In the genomic region with DNA sequence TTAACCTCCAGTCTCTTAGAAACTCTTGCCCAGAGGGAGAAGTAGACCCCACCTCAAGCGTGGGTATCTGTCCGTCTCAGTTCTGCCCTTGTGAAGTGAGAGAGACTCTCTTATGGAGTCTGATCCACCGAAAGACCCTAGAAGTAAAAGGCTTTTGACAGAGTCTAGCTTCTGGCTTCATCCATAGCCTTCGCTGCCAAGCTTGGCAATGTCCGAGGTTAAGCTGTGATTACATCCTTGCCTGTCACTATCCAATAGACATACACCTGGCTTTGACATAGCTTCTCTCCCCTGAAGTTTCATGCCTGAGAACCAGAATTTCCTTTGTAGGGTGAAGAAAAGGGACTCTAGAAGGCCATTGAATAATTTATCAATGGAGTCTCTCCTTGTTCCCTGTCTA, we compare ENCODE assay signal across 29 mouse cellular contexts.
"Had no signal": no experiment of that assay in that cellular context is flagged by ENCODE, and none has a peak within 500 bp of the region (broad histone marks: within the 10 kb centered on the region; RNA-seq: fewer than 3 reads in every experiment).

No protein-coding gene starts in this region.

- DNase-seq: heart, postnatal 10 days; heart, postnatal 14 days; heart, postnatal 36 days; heart, postnatal 4 days; kidney, adult 11 months; kidney, adult 18-20 months; kidney, adult 2 months; kidney, adult 8-10 months; kidney, adult 9 months; kidney, postnatal 10 days; kidney, postnatal 14 days; kidney, postnatal 25 days; kidney, postnatal 36 days; kidney, postnatal 4 days; layer of hippocampus, adult 9-11 months; layer of hippocampus, postnatal 36 days had no signal

- H3K36me3 ChIP-seq: heart, embryonic 13.5 days; heart, embryonic 15.5 days; hindbrain, embryonic 10.5 days; hindbrain, embryonic 12.5 days; hindbrain, embryonic 13.5 days; hindbrain, embryonic 15.5 days; intestine, embryonic 15.5 days; kidney, embryonic 15.5 days had no signal

- H3K4me1 ChIP-seq: heart, embryonic 15.5 days; hindbrain, embryonic 10.5 days; hindbrain, embryonic 15.5 days; intestine, embryonic 15.5 days had no signal

- H3K27ac ChIP-seq: heart, embryonic 13.5 days; heart, embryonic 15.5 days; hindbrain, embryonic 10.5 days; hindbrain, embryonic 12.5 days; hindbrain, embryonic 13.5 days; hindbrain, embryonic 14.5 days; hindbrain, embryonic 15.5 days; hindbrain, postnatal 0 days; intestine, embryonic 15.5 days; kidney, embryonic 15.5 days; kidney, postnatal 0 days; layer of hippocampus, adult 2 months; left cerebral cortex, adult 2 months had no signal

- H3K27me3 ChIP-seq: heart, embryonic 13.5 days; heart, embryonic 15.5 days; hindbrain, embryonic 12.5 days; hindbrain, embryonic 13.5 days; hindbrain, embryonic 15.5 days; intestine, embryonic 15.5 days; kidney, embryonic 15.5 days had no signal

- H3K9me3 ChIP-seq: heart, embryonic 13.5 days; heart, embryonic 15.5 days; hindbrain, embryonic 10.5 days; hindbrain, embryonic 12.5 days; hindbrain, embryonic 13.5 days; hindbrain, embryonic 15.5 days; intestine, embryonic 15.5 days; kidney, embryonic 15.5 days had no signal

- H3K4me3 ChIP-seq: heart, embryonic 13.5 days; heart, embryonic 15.5 days; hindbrain, embryonic 10.5 days; hindbrain, embryonic 12.5 days; hindbrain, embryonic 13.5 days; hindbrain, embryonic 15.5 days; intestine, embryonic 15.5 days; kidney, embryonic 15.5 days; layer of hippocampus, adult 2 months; left cerebral cortex, adult 2 months had no signal
